Mouse (Mus musculus): Measurements from ENCODE around the gene Bdnf. TPM values are rescaled to one million over a fixed set of nuclear protein-coding genes. Genes with fewer than 3 reads are reported as not detected.

The Bdnf gene
- polyA plus RNA-seq, 1 experiment from 2014 or later, result 1.1 TPM

DNA sequence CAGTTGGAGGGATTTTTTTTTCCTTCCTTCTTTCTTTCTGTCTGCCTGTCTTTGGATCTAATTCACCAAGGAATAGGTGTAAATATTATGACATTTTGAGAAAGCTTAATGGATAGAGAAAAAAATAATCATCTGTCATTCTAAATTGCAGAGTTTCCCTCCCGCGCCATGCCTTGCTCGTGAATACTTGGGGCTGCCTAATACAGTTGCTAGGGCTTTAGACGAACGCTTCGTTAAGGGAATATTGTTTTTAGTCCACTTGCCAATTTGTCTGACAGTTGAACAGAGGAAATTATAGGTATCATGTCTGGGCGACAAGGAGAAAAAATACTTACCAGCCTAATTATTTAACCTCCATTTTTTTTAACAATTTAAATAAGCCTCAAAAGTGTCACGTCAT, 4.0 kb downstream of the Bdnf start:
- no peak for DNase-seq (ENCODE audit: low spot score)
- Histone ChIP-seq H3K27ac (ENCODE audit: low read depth, low read length) (no peak overlapping the region; the same call in 1 of the 2 replicates), H3K4me2 (ENCODE audit: low read depth, low read length, severe bottlenecking) (peak overlapping the region; percentile 88), H3K9ac (ENCODE audit: low read length) (peak overlapping the region; percentile 50), H3K36me3 (ENCODE audit: control insufficient read depth, insufficient read depth, low read length) (no peaks in the 10 kb centered on the region), H3K27me3 (ENCODE audit: control insufficient read depth, insufficient read depth, low read length) (peaks cover 37% of the 10 kb centered on the region), H3K4me1 (replicated peaks; ENCODE audit: control insufficient read depth, insufficient read depth, low read length) (peaks cover 2% of the 10 kb centered on the region; the same call in 1 of the 2 replicates), H3K9me3 (ENCODE audit: control insufficient read depth, low read length) (no peaks in the 10 kb centered on the region), H3K4me3 (ENCODE audit: low read depth, low read length) (peak overlapping the region; percentile 55)
- 2% methylated on average over 8 of the region's 8 CpGs for WGBS
- no peak for ATAC-seq (replicated peaks; ENCODE audit: low FRiP score)

- peaks cover 27% of the 10 kb centered on the region for H3K27me3 ChIP-seq (ENCODE audit: control insufficient read depth, insufficient read depth, low read length)
- DNase-seq (ENCODE audit: low spot score), result no peak
- whole genome bisulfite sequencing, result 54% methylated on average over 2 of the region's 2 CpGs
Observed at GRCm38 (mm10) chr2:109679446-109679845, 4.9 kb downstream of the Bdnf start.

GRCm38 (mm10) chr2:109681071-109681470, 6.6 kb downstream of the Bdnf start:
- H3K27ac ChIP-seq (ENCODE audit: low read depth, low read length), result no peak overlapping the region
- no peak overlapping the region for H3K4me3 ChIP-seq (ENCODE audit: low read depth, low read length)
- 91% methylated on average over 1 of the region's 1 CpGs for WGBS
- DNase-seq (ENCODE audit: low spot score), result no peak
- peaks cover 2% of the 10 kb centered on the region; the same call in 1 of the 2 replicates for H3K4me1 ChIP-seq (replicated peaks; ENCODE audit: control insufficient read depth, insufficient read depth, low read length)
- H3K9ac ChIP-seq (ENCODE audit: low read length), result no peak overlapping the region
- ATAC-seq (replicated peaks; ENCODE audit: low FRiP score), result no peak
- peaks cover 11% of the 10 kb centered on the region for H3K27me3 ChIP-seq (ENCODE audit: control insufficient read depth, insufficient read depth, low read length)
- H3K9me3 ChIP-seq (ENCODE audit: control insufficient read depth, low read length), result no peaks in the 10 kb centered on the region
- no peak overlapping the region for H3K4me2 ChIP-seq (ENCODE audit: low read depth, low read length, severe bottlenecking)
- H3K36me3 ChIP-seq (ENCODE audit: control insufficient read depth, insufficient read depth, low read length), result no peaks in the 10 kb centered on the region

More at GRCm38 (mm10) chr2:109679446-109679845, 4.9 kb downstream of the Bdnf start:
- Histone ChIP-seq H3K4me3 (ENCODE audit: low read depth, low read length) (no peak overlapping the region), H3K27ac (ENCODE audit: low read depth, low read length) (no peak overlapping the region), H3K36me3 (ENCODE audit: control insufficient read depth, insufficient read depth, low read length) (no peaks in the 10 kb centered on the region), H3K4me1 (replicated peaks; ENCODE audit: control insufficient read depth, insufficient read depth, low read length) (peaks cover 2% of the 10 kb centered on the region; the same call in 1 of the 2 replicates), H3K4me2 (ENCODE audit: low read depth, low read length, severe bottlenecking) (no peak overlapping the region), H3K9me3 (ENCODE audit: control insufficient read depth, low read length) (no peaks in the 10 kb centered on the region), H3K9ac (ENCODE audit: low read length) (no peak overlapping the region)
- no peak for ATAC-seq (replicated peaks; ENCODE audit: low FRiP score)

- Histone ChIP-seq H3K4me3 (ENCODE audit: low read depth, low read length) (no peak overlapping the region), H3K9me3 (ENCODE audit: control insufficient read depth, low read length) (no peaks in the 10 kb centered on the region), H3K27me3 (ENCODE audit: control insufficient read depth, insufficient read depth, low read length) (peaks cover 8% of the 10 kb centered on the region), H3K4me1 (replicated peaks; ENCODE audit: control insufficient read depth, insufficient read depth, low read length) (0 out of 2 replicates have a peak, but pooled peaks cover 4% of the 10 kb centered on the region), H3K36me3 (ENCODE audit: control insufficient read depth, insufficient read depth, low read length) (no peaks in the 10 kb centered on the region), H3K4me2 (ENCODE audit: low read depth, low read length, severe bottlenecking) (no peak overlapping the region), H3K9ac (ENCODE audit: low read length) (no peak overlapping the region), H3K27ac (ENCODE audit: low read depth, low read length) (no peak overlapping the region)
- 69% methylated on average over 1 of the region's 1 CpGs for WGBS
- DNase-seq (ENCODE audit: low spot score), result no peak
- no peak for ATAC-seq (replicated peaks; ENCODE audit: low FRiP score)
Observed at GRCm38 (mm10) chr2:109688661-109689060, 14.2 kb downstream of the Bdnf start.

- Histone ChIP-seq H3K27ac (ENCODE audit: low read depth, low read length) (no peak overlapping the region), H3K27me3 (ENCODE audit: control insufficient read depth, insufficient read depth, low read length) (peaks cover 21% of the 10 kb centered on the region)
Observed at GRCm38 (mm10) chr2:109692266-109693177, 18.0 kb downstream of the Bdnf start.

GRCm38 (mm10) chr2:109693178-109694115, 18.9 kb downstream of the Bdnf start:
- Histone ChIP-seq H3K9ac (ENCODE audit: low read length) (peak overlapping the region; percentile 52), H3K27ac (ENCODE audit: low read depth, low read length) (no peak overlapping the region), H3K4me3 (ENCODE audit: low read depth, low read length) (peak overlapping the region; percentile 46), H3K9me3 (ENCODE audit: control insufficient read depth, low read length) (no peaks in the 10 kb centered on the region), H3K36me3 (ENCODE audit: control insufficient read depth, insufficient read depth, low read length) (no peaks in the 10 kb centered on the region), H3K27me3 (ENCODE audit: control insufficient read depth, insufficient read depth, low read length) (peaks cover 21% of the 10 kb centered on the region), H3K4me2 (ENCODE audit: low read depth, low read length, severe bottlenecking) (peak overlapping the region; percentile 86), H3K4me1 (replicated peaks; ENCODE audit: control insufficient read depth, insufficient read depth, low read length) (peaks cover 6% of the 10 kb centered on the region; the same call in 1 of the 2 replicates)
- under 1% methylated on average over 67 of the region's 67 CpGs for WGBS
- DNase-seq (ENCODE audit: low spot score) (peak; percentile 82), ATAC-seq (replicated peaks; ENCODE audit: low FRiP score) (peak; percentile 45)

More at GRCm38 (mm10) chr2:109692266-109693177, 18.0 kb downstream of the Bdnf start:
- Histone ChIP-seq H3K4me3 (ENCODE audit: low read depth, low read length) (peak overlapping the region; percentile 46), H3K4me1 (replicated peaks; ENCODE audit: control insufficient read depth, insufficient read depth, low read length) (peaks cover 6% of the 10 kb centered on the region; the same call in 1 of the 2 replicates), H3K4me2 (ENCODE audit: low read depth, low read length, severe bottlenecking) (peak overlapping the region; percentile 86), H3K9ac (ENCODE audit: low read length) (peak overlapping the region; percentile 27; the same call in 1 of the 2 replicates), H3K9me3 (ENCODE audit: control insufficient read depth, low read length) (no peaks in the 10 kb centered on the region), H3K36me3 (ENCODE audit: control insufficient read depth, insufficient read depth, low read length) (no peaks in the 10 kb centered on the region)
- ATAC-seq (replicated peaks; ENCODE audit: low FRiP score) (no peak), DNase-seq (ENCODE audit: low spot score) (peak; percentile 56)
- WGBS, result 4% methylated on average over 34 of the region's 34 CpGs

DNA sequence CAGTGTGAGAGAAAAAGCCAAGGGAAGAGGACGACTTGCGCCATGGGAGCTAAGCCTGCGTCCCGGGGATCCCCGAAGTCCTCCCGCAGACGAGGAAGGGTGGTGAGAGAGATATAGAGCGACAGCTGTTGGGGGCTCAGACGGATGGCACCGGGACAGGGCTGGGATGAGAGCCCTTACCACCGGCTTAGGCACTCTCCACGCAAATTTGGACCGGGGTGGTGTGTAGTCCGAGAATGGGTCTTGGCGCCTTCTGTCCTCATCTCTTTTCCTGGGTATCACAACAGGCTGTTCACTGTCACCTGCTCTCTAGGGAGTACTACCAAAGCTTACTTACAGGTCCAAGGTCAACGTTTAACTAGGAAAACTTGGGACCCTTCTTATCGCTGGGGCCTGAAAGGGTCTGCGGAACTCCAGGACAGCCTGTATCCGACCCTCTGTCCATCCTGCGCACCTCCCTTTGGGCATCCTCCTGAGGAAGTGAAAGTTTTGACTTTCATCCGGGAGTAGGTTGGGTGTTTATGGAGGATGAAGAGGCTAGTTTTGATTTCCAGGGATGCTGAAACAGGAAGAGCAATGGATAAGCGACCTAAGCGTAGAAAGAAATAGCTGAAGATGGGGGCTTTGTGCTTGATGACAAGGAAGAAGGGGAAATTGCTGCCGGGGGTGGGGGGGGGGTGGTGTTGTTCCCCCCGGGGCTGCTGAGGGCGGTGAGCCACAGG, 19.8 kb downstream of the Bdnf start:
- peak; percentile 26 for ATAC-seq (replicated peaks; ENCODE audit: low FRiP score)
- Histone ChIP-seq H3K4me1 (replicated peaks; ENCODE audit: control insufficient read depth, insufficient read depth, low read length) (peaks cover 6% of the 10 kb centered on the region; the same call in 1 of the 2 replicates), H3K27me3 (ENCODE audit: control insufficient read depth, insufficient read depth, low read length) (peaks cover 23% of the 10 kb centered on the region), H3K27ac (ENCODE audit: low read depth, low read length) (no peak overlapping the region), H3K9me3 (ENCODE audit: control insufficient read depth, low read length) (no peaks in the 10 kb centered on the region), H3K36me3 (ENCODE audit: control insufficient read depth, insufficient read depth, low read length) (no peaks in the 10 kb centered on the region), H3K4me3 (ENCODE audit: low read depth, low read length) (peak overlapping the region; percentile 46), H3K9ac (ENCODE audit: low read length) (peak overlapping the region; percentile 52), H3K4me2 (ENCODE audit: low read depth, low read length, severe bottlenecking) (peak overlapping the region; percentile 86)
- under 1% methylated on average over 25 of the region's 26 CpGs for WGBS
- peak; percentile 65 for DNase-seq (ENCODE audit: low spot score)

Data from forebrain, embryonic 11.5 days (tissue).